Comparison of ENCODE assay signal across 12 mouse cellular contexts in genomic region chr15:102134709-102135108, GRCm38 (mm10). TPM values are rescaled to one million over a fixed set of nuclear protein-coding genes. Genes with fewer than 3 reads are reported as not detected.
DNase-seq lines count a peak whose midpoint lies in the region; ATAC-seq lines count a peak whose summit lies in the region.
"Had no signal": no experiment of that assay in that cellular context is flagged by ENCODE, and none has a peak within 500 bp of the region (broad histone marks: within the 10 kb centered on the region; RNA-seq: fewer than 3 reads in every experiment).

No protein-coding gene starts in this region.

- peaks cover 15% of the 10 kb centered on the region for H3K36me3 ChIP-seq in heart, embryonic 16.5 days (ENCODE audit: control insufficient read depth, insufficient read depth)
- H3K36me3 ChIP-seq in embryonic facial prominence, embryonic 10.5 days (replicated peaks) = peaks cover 37% of the 10 kb centered on the region
- H3K36me3 ChIP-seq in hindbrain, embryonic 14.5 days (replicated peaks; ENCODE audit: control insufficient read depth, insufficient read depth) = peaks cover 37% of the 10 kb centered on the region
- peaks cover 36% of the 10 kb centered on the region for H3K36me3 ChIP-seq in midbrain, embryonic 12.5 days

- DNase-seq in heart, adult 9 months (ENCODE audit: low spot score in 2 of 2) = no peak
- DNase-seq in embryonic facial prominence, embryonic 10.5 days (ENCODE audit: low spot score) = no peak
- DNase-seq in hindbrain, embryonic 14.5 days (ENCODE audit: low spot score) = no peak
- DNase-seq in left cerebral cortex, postnatal 10 days (ENCODE audit: extremely low spot score in 1 of 2, low spot score in 2 of 2) = no peak
- no peak for DNase-seq in spleen, postnatal 14 days (ENCODE audit: low spot score in 2 of 2)
- no peak for DNase-seq in urinary bladder, adult 18-20 months (ENCODE audit: low spot score in 2 of 2)
- DNase-seq: kidney, postnatal 10 days; lung, adult 2 months had no signal

- H3K27ac ChIP-seq in heart, embryonic 16.5 days (ENCODE audit: low read length) = no peak overlapping the region
- no peak overlapping the region for H3K27ac ChIP-seq in embryonic facial prominence, embryonic 10.5 days (replicated peaks)
- no peak overlapping the region for H3K27ac ChIP-seq in hindbrain, embryonic 14.5 days
- H3K27ac ChIP-seq in midbrain, embryonic 12.5 days (replicated peaks) = no peak overlapping the region

- peak overlapping the region; percentile 83 for H3K9ac ChIP-seq in heart, embryonic 16.5 days (ENCODE audit: low read length)
- H3K9ac ChIP-seq in hindbrain, embryonic 14.5 days = peak overlapping the region; percentile 84; the same call in 1 of the 2 replicates
- no peak overlapping the region for H3K9ac ChIP-seq in midbrain, embryonic 12.5 days (replicated peaks)

- intact Hi-C loops in left cerebral cortex, postnatal 10 days (cut with DNase I) = no loop called here

- 82% methylated on average over 2 of the region's 2 CpGs for WGBS in heart, embryonic 16.5 days
- WGBS in embryonic facial prominence, embryonic 10.5 days = 91% methylated on average over 2 of the region's 2 CpGs
- WGBS in hindbrain, embryonic 14.5 days = 90% methylated on average over 2 of the region's 2 CpGs
- WGBS in midbrain, embryonic 12.5 days = 93% methylated on average over 2 of the region's 2 CpGs

- H3K27me3 ChIP-seq in heart, embryonic 16.5 days (ENCODE audit: control insufficient read depth, insufficient read depth, low read length) = no peaks in the 10 kb centered on the region
- no peaks in the 10 kb centered on the region for H3K27me3 ChIP-seq in embryonic facial prominence, embryonic 10.5 days (replicated peaks; ENCODE audit: low read depth, poor library complexity, severe bottlenecking)
- no peaks in the 10 kb centered on the region for H3K27me3 ChIP-seq in hindbrain, embryonic 14.5 days (ENCODE audit: control insufficient read depth, insufficient read depth, low read length)
- H3K27me3 ChIP-seq in midbrain, embryonic 12.5 days = no peaks in the 10 kb centered on the region

- H3K4me2 ChIP-seq in heart, embryonic 16.5 days (ENCODE audit: low read depth, low read length) = no peak overlapping the region
- peak overlapping the region; percentile 83 for H3K4me2 ChIP-seq in hindbrain, embryonic 14.5 days (replicated peaks)
- peak overlapping the region; percentile 72 for H3K4me2 ChIP-seq in midbrain, embryonic 12.5 days (replicated peaks)

- ATAC-seq in heart, embryonic 16.5 days (replicated peaks; ENCODE audit: extremely low read depth, insufficient read depth, low FRiP score) = no peak
- no peak for ATAC-seq in hindbrain, embryonic 14.5 days (ENCODE audit: low FRiP score)
- no peak for ATAC-seq in midbrain, embryonic 12.5 days (ENCODE audit: low FRiP score, low read depth)

- H3K9me3 ChIP-seq in heart, embryonic 16.5 days (replicated peaks; ENCODE audit: control insufficient read depth, low read length) = no peaks in the 10 kb centered on the region
- no peaks in the 10 kb centered on the region for H3K9me3 ChIP-seq in embryonic facial prominence, embryonic 10.5 days
- no peaks in the 10 kb centered on the region for H3K9me3 ChIP-seq in hindbrain, embryonic 14.5 days (ENCODE audit: control insufficient read depth, low read length)
- no peaks in the 10 kb centered on the region for H3K9me3 ChIP-seq in midbrain, embryonic 12.5 days

- no peak overlapping the region for H3K4me3 ChIP-seq in heart, embryonic 16.5 days (ENCODE audit: low read length)
- peak overlapping the region; percentile 85; the same call in 1 of the 2 replicates for H3K4me3 ChIP-seq in embryonic facial prominence, embryonic 10.5 days
- H3K4me3 ChIP-seq in hindbrain, embryonic 14.5 days (replicated peaks; ENCODE audit: low read length) = peak overlapping the region; percentile 68; the same call in 1 of the 2 replicates
- H3K4me3 ChIP-seq in midbrain, embryonic 12.5 days = peak overlapping the region; percentile 86

- H3K4me1 ChIP-seq in heart, embryonic 16.5 days (ENCODE audit: control insufficient read depth, insufficient read depth, low read length) = peaks cover 11% of the 10 kb centered on the region
- H3K4me1 ChIP-seq in embryonic facial prominence, embryonic 10.5 days = peaks cover 26% of the 10 kb centered on the region
- peaks cover 16% of the 10 kb centered on the region for H3K4me1 ChIP-seq in hindbrain, embryonic 14.5 days (replicated peaks; ENCODE audit: control insufficient read depth, insufficient read depth, low read length)
- peaks cover 17% of the 10 kb centered on the region for H3K4me1 ChIP-seq in midbrain, embryonic 12.5 days

RNA-seq across cellular contexts. Expression of gene Spryd3, which starts 1.3 kb away (rescaled TPM):
- polyA plus RNA-seq in heart, embryonic 16.5 days (2015; fragmentation: Nextera tagmentation; extraction: Ambion mirVana) = 19.8 and 21.8 TPM in 2 replicates
- 12.7 and 13.2 TPM in 2 replicates for polyA plus RNA-seq in embryonic facial prominence, embryonic 10.5 days (2016; fragmentation: Nextera tagmentation; extraction: Ambion mirVana)
- 54.8 and 62.4 TPM in 2 replicates for polyA plus RNA-seq in hindbrain, embryonic 14.5 days (2014; fragmentation: Nextera tagmentation; extraction: Ambion mirVana)
- polyA plus RNA-seq in midbrain, embryonic 12.5 days (2016; fragmentation: Nextera tagmentation; extraction: Ambion mirVana) = 19.3 and 20.2 TPM in 2 replicates
- 100 to 1,000 TPM; 149 to 150 TPM for total RNA-seq in left cerebral cortex, postnatal 10 days (2021)

RNA-seq across cellular contexts. Expression of gene Igfbp6, which starts 9.5 kb away (rescaled TPM):
- polyA plus RNA-seq in heart, embryonic 16.5 days (2015; fragmentation: Nextera tagmentation; extraction: Ambion mirVana) = 11.9 and 15.0 TPM in 2 replicates
- 0.26 and 0.36 TPM in 2 replicates for polyA plus RNA-seq in embryonic facial prominence, embryonic 10.5 days (2016; fragmentation: Nextera tagmentation; extraction: Ambion mirVana)
- 1.8 and 1.9 TPM in 2 replicates for polyA plus RNA-seq in hindbrain, embryonic 14.5 days (2014; fragmentation: Nextera tagmentation; extraction: Ambion mirVana)
- 0.32 and 0.42 TPM in 2 replicates for polyA plus RNA-seq in midbrain, embryonic 12.5 days (2016; fragmentation: Nextera tagmentation; extraction: Ambion mirVana)
- 1 to 10 TPM; 3.1 to 4.1 TPM for total RNA-seq in left cerebral cortex, postnatal 10 days (2021)
- total RNA-seq: granulocyte monocyte progenitor cell, adult 5-6 weeks had no signal

RNA-seq across cellular contexts. Expression of gene Soat2, which starts 15.6 kb away (rescaled TPM):
- 0.24 and 0.42 TPM in 2 replicates for polyA plus RNA-seq in heart, embryonic 16.5 days (2015; fragmentation: Nextera tagmentation; extraction: Ambion mirVana)
- polyA plus RNA-seq in embryonic facial prominence, embryonic 10.5 days (2016; fragmentation: Nextera tagmentation; extraction: Ambion mirVana) = 0.09 and 0.18 TPM in 2 replicates
- polyA plus RNA-seq in hindbrain, embryonic 14.5 days (2014; fragmentation: Nextera tagmentation; extraction: Ambion mirVana) = 0.13 TPM in 1 of 2 replicates, not detected in the other
- polyA plus RNA-seq in midbrain, embryonic 12.5 days (2016; fragmentation: Nextera tagmentation; extraction: Ambion mirVana) = 0.10 and 0.14 TPM in 2 replicates
- under 1 TPM in 1 of 2 experiments, not detected in 1; 0.16 TPM for total RNA-seq in left cerebral cortex, postnatal 10 days (2021)
- polyA plus RNA-seq: neural tube, embryonic 14.5 days had no signal

RNA-seq across cellular contexts. Expression of gene Tns2, which starts 34.5 kb away (rescaled TPM):
- 33.2 and 35.1 TPM in 2 replicates for polyA plus RNA-seq in heart, embryonic 16.5 days (2015; fragmentation: Nextera tagmentation; extraction: Ambion mirVana)
- 12.3 and 14.9 TPM in 2 replicates for polyA plus RNA-seq in embryonic facial prominence, embryonic 10.5 days (2016; fragmentation: Nextera tagmentation; extraction: Ambion mirVana)
- polyA plus RNA-seq in hindbrain, embryonic 14.5 days (2014; fragmentation: Nextera tagmentation; extraction: Ambion mirVana) = 9.9 and 10.4 TPM in 2 replicates
- polyA plus RNA-seq in midbrain, embryonic 12.5 days (2016; fragmentation: Nextera tagmentation; extraction: Ambion mirVana) = 13.3 and 14.1 TPM in 2 replicates
- 10 to 100 TPM; 12.2 to 13.1 TPM for total RNA-seq in left cerebral cortex, postnatal 10 days (2021)
- total RNA-seq: granulocyte monocyte progenitor cell, adult 5-6 weeks had no signal
